Mouse (Mus musculus): ENCODE measurements around the gene Sohlh2. TPM values are rescaled to one million over a fixed set of nuclear protein-coding genes. Genes with fewer than 3 reads are reported as not detected.
A peak's percentile ranks its signal among the peaks of the same experiment; 100 is the strongest.

Gene Sohlh2
- polyA plus RNA-seq, 1 experiment, result 0.03 TPM

DNA sequence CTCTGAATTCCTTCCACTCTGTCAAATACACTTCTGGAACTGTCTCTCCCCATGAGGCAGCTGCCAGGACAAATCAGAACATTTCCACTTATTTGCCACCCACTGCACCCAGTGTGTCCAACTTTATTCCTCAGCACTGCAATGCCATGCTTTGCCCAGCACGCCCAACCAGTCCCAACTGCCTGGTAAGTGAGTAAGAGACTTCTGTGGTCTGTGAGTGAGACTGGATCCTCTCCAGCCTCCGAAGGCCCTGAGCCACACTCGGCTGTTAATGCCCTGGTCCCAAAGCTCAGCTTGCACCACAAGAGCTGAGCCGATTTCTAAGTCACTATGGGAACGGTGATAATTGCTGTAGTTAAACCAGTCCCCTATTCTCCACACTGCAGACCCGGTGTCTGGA, 25.8 kb downstream of the Sohlh2 start:
- no peak for DNase-seq (ENCODE audit: low spot score)

- DNase-seq (ENCODE audit: low spot score), result no peak
Measured at GRCm38 (mm10) chr3:55212254-55212653, 30.4 kb downstream of the Sohlh2 start.

GRCm38 (mm10) chr3:55213785-55214184, 32.0 kb downstream of the Sohlh2 start:
- no peak for DNase-seq (ENCODE audit: low spot score)

- DNase-seq (ENCODE audit: low spot score), result no peak
Measured at GRCm38 (mm10) chr3:55214413-55214812, 32.6 kb downstream of the Sohlh2 start.

DNA sequence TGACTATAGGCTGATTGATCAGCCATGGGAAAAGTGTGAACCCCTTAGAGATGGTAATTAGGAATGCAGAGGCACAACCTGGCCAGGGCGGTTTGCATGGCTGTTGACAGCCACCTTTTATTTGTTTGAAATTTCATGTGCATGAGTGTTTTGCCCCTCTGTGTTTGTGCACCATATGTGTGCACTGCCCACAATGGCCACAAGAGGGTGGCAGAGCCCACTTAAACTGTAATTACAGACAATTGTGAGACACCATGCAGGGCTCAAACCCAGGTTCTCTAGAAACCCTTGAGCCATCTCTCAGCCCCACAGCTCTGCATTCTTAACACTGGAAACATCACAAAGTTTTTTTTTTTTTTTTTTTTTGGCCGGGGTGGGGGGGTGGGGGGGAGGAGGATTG, 40.7 kb downstream of the Sohlh2 start:
- no peak for DNase-seq (ENCODE audit: low spot score)

GRCm38 (mm10) chr3:55223862-55224261, 42.0 kb downstream of the Sohlh2 start:
- no peak for DNase-seq (ENCODE audit: low spot score)

DNA sequence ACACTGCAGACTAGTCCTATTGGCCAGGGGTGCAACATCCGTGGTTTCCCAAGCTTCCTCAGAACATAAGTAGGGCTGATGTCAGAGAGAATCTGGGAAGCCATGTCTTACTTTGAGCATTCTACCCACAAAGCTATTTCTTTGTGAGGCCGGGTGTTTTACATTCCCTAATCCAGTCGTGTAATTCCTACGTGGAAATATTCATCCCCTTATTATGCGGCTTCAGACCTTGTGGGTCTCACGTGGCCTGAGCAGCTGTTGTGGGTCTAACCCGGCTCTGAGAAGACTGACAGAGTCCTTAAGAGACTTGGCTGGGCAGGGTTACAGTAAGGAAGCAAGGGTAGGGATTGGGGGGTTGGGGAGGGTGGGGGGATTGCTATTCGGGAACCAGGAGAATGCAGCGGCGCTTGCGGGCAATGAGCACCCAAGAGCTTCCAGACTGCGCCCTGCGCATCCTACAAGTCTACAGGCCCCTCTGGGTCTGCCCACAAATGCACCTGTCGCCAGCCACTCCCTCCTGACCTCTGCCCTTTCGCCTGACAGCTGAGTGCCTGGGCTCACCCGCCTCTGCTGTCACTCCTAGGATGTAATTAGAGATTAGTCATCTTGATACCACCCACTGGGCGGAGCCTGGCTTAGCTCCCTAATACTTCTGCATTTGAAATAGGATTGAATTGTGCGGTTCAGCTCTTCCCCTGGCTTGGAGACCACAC, 44.8 kb downstream of the Sohlh2 start:
- DNase-seq (ENCODE audit: low spot score), result no peak

DNA sequence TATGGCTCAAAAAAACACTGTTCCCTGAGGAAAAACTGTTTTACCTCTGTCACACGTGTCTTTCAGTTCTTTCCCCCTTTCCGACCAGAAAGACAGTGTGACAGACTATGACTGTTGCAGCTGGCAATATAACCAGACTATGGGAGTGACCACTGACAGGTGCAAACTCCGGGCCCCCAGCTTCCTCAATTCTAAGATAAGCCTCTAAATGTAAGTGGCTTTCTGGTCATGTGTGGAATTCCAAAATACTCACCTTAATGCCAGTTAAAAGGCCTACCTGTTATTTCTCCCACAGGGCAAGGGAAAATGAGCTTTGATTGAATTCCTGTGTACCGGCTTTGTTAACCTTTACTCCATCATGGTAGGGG, 45.4 kb downstream of the Sohlh2 start:
- DNase-seq (ENCODE audit: low spot score), result no peak

GRCm38 (mm10) chr3:55241730-55242421, 60.0 kb downstream of the Sohlh2 start, which contains the start of gene Dclk1:
Dclk1 (plus strand) TSS chr3:55242364.
- DNase-seq (ENCODE audit: low spot score), result no peak

- DNase-seq (ENCODE audit: low spot score), result peak; percentile 31
Measured at GRCm38 (mm10) chr3:55242422-55243055, 60.7 kb downstream of the Sohlh2 start.

DNA sequence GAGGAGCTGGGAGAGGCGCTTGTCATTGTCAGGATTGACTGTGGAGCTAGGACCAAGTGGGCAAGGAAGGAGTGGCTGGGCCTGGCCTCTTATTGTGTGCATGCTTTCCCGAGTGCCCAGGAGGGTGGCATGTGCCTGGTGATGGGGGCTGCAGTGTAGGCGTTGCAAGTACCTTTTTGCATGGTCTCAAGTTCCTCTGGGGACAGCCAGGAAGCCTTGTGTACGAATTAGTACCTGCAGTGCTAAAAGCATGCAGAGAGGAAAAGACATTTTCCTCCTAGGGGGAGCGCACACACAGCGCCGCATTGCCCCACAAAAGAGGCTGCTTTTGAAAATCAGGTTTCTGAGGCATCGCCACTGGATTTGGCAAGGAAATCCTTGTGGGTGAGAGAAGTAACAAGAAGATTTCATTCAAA, 61.2 kb downstream of the Sohlh2 start:
- no peak for DNase-seq (ENCODE audit: low spot score)

DNA sequence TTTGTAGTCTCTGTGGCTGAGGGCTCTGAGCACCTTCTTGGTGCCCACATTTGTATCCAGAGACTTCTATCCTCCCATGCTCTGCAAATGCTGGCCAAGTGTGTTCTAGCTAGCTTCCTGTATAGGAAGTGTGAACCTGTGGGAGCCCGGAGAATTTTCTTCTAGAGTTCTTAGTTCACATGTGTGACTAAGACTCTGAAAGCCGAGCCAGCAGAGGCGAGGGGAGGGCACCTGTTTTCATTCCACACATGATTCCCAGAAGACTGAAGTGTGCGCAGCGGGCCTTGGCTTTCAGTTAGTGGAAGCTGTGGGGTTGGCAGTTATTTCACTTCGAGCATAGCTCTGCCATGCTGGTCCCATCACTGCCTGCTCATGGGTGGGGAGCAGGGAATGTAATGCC, 62.3 kb downstream of the Sohlh2 start:
- DNase-seq (ENCODE audit: low spot score), result no peak

GRCm38 (mm10) chr3:55246618-55247272, 64.9 kb downstream of the Sohlh2 start:
- no peak for DNase-seq (ENCODE audit: low spot score)

- DNase-seq (ENCODE audit: low spot score), result no peak
Measured at GRCm38 (mm10) chr3:55248048-55248447, 66.2 kb downstream of the Sohlh2 start.

- no peak for DNase-seq (ENCODE audit: low spot score)
Measured at GRCm38 (mm10) chr3:55248508-55248907, 66.7 kb downstream of the Sohlh2 start.

DNA sequence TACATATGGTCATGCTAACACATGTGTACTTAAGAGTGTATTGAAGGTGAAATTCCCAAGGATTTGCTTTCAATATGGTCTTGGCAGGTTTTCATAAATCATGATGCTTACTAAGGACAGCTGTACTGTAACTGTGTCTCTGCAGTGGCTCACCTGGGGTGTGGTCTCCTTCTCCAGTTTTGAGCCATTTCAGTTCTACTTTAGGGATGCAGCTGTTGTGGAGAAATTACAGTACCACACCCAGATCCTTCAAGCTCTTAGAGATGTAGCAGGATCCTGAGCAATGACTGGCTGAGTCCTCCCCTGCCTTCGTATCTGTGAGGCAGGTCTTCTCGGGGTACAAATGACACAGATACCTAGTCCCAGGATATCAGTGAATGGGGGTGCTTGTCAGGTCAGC, 68.8 kb downstream of the Sohlh2 start:
- no peak for DNase-seq (ENCODE audit: low spot score)

Other genes with a start within 250 kb of the Sohlh2 start
- 0.10 and 0.21 TPM in 2 replicates for gene Ccna1, start 126.5 kb upstream of the Sohlh2 start, polyA plus RNA-seq (2012; rRNA removed)
- gene Spg20, start 69.9 kb upstream of the Sohlh2 start, polyA plus RNA-seq (2012; rRNA removed), result 14.3 and 17.9 TPM in 2 replicates
- 0.04 TPM in 2 replicates for gene Ccdc169, start 44.7 kb upstream of the Sohlh2 start, polyA plus RNA-seq (2012; rRNA removed)
- 2.6 and 3.8 TPM in 2 replicates for gene Dclk1, start 60.3 kb downstream of the Sohlh2 start, polyA plus RNA-seq (2012; rRNA removed)

Measured in urinary bladder, adult 2 months (tissue).